Mouse (Mus musculus) cerebellum, adult 18-20 months (tissue): ENCODE measurements around the gene 4931428F04Rik.
"Not testable (repeated sequence)": the region's sequence is repeated elsewhere in the genome, so short reads cannot be mapped to it uniquely, and the experiment has no call there.

Experiments
- DNase-seq, 2 experiments: peaks; one replicate each; pipeline ENCODE4 v3.0.0; 2021

4931428F04Rik gene

DNA sequence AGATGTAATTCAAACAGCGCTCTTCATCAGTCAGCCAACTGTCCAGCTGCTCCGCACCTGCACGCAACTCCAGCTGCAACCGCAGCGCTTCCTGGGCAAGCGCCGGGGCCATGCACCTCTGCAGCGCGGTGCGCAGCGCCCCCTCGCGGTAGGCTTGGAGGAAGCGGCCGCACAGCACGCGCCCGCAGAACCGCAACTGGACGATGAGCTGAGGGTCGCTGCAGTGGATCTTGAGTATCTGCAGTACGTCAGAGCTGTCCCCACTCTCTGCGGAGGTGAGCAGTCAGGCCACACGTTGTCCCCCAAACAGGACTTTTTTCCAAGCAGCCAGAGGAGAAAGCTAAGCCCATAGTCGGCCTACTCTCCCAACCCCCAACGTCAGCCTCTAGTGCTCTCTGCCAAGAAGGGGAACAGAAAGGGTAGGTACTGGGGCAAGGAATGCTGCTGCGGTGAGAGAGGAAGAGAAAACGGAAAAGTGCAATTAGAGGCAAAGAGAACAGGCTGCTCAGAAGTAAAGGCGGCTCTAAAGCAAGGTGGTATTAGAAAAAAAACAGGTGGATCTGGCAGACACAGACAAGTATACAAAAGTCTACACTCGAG lies 29.8 kb downstream of the 4931428F04Rik start:
- peak; percentile 61 to 84 for DNase-seq

DNA sequence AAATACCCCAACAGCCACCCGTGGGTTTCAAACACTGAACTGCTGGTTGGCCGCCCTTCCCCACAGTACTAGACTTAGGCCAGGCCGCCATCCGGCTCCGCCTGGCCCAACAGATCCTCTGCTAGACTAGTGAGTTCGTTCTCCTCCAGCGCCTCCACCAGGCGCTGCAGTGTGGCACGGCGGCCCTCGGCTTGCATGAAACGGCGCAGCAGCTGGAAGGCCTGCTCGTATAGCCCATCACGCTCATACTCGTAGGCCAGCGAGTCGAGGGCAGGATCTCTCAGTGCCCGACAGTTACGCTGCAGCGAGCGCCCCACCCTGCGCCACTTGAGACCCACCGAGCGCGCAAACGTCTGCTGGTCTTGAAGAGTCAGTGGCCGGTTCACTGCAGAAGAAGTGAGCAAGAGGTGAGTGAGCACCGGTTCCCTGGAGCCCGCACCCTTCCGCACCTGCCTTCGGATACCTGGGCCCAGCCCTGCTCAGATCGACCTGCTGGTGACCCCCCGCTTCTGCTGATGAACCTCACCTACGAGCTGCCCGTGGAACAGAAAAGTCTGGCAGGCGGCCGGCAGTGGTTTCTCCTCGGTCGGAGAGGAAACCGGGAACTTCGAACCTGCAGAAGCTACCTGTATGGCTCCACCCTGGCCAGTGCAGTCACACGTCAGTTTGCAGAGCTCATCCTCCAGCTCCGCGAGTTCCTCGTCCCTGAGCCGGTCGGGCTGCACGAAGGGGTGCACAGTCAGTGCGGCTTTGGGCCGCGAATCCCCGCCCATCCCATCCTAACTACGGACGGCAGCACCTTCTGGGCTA lies 30.5 kb downstream of the 4931428F04Rik start:
- peak in 1 of 2 experiments; percentile 32 for DNase-seq

DNA sequence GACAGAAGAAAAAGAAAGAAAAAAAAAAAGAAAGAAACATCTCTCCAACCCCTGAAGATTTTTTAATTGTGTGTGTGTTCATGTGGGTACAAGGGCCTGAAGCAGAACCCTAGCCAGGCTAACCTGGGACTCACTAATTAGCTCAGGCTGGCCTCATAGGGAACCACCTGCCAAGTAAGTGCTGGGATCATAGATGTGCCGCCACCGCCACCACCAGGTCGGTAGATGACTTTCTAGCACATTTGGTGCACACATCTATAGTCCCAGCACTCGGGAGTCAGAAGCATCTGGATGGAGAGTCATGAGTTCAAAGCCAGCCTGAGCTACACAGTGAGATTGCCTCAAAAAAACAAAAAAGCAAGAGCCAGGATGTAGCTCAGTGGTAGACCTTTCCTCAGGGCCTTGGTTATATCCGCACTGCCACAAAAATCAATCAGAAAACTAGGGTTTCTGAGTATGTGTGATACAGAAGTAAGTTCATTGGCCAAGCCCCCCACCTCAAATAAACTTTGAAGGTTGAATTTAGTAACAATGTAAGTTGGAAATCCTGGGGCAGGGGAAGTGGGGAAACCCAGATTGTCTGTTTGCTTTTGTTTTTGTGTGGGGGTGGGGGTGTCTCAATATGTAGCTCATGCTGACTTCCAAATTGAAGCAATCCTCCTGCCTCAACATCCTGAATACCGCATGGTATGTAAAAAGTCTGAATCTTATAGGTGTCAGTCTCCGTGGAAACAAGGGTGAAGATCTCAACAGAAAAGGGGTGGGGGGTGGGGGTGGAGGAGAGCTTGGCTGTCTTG lies 32.1 kb downstream of the 4931428F04Rik start:
- DNase-seq = no peak

DNA sequence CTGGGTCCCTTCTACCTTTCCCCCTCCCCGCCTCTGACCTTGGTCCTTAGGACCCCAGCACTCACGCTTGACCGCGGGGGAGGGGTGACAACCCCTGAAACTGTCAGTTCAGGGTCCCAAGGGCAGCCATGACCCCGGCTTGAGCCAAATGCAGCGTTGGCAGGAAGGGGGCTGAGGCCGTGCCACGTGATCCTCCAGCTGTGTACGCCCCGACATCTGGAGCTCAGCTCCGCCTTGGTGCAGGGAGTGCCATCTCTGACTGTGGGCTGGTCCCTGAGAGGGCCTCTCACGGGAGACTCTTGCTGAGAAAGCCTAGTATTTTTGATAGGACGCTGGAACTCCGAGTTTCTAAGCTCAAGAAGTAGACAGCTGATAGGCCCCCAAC lies 34.7 kb downstream of the 4931428F04Rik start, which contains the start of gene B3gnt9:
TSS of gene B3gnt9 (minus strand) at position 188 of the 385 bp plus-strand sequence.
- peak in 1 of 2 experiments; percentile 21 for DNase-seq

DNA sequence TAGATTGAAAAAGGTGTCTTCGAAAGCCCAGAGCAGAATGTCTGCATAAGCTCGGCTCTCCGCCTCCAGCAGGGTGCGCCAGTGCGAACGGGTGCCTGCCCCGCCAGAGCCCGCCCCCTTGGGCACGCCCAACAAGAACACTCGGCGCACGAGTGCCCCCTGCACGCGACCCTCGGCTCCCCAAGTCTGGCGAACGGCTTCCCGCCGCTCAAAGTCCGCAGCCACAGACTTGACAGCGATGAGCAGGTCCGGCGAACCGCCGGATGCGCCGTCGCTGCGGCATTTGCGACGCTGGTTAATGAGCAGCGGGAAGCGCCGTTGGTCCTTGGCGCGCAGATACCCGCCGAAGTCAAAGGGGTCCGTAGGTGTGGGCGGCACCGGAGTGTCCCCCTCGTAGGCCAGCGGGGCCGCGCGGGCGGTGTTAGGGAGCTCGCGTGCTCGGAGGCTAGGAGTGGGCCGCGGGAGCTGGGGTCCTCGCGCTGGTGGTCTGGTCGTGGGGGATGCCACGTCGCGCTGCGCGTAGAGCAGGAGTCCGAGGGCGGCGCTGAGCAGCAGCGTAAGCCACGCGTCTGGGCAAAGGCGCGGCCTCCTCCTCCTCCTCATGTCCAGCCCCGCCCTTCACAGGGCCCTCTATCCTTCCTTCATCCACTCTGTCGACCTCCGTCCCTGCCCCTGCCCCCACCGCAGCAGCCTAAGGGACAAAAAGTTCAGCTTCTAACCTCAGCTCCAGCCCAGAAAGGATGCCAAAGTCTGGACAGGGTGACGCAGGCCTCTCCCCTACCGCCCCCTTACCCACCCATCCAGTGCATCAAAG lies 35.3 kb downstream of the 4931428F04Rik start:
- peak; percentile 86 to 87 for DNase-seq

DNA sequence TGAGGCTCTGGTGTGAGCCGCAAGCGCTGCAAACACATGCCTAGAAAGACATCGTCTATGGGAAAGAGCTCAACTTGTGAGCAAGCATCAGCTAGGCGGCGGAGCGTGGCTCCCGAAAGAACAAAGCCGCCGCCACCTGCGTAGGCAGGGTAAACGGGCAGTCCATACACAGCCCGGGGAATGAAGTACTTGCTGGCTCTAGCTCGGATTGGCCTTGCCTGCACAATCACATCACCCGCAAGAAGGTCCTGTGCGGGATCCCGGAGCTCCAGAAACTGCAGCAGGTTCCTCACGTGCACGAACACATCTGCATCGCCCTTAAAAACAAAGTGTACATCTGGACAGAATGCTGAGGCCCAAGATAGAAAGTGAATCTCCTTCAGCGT lies 35.9 kb downstream of the 4931428F04Rik start:
- no peak for DNase-seq

DNA sequence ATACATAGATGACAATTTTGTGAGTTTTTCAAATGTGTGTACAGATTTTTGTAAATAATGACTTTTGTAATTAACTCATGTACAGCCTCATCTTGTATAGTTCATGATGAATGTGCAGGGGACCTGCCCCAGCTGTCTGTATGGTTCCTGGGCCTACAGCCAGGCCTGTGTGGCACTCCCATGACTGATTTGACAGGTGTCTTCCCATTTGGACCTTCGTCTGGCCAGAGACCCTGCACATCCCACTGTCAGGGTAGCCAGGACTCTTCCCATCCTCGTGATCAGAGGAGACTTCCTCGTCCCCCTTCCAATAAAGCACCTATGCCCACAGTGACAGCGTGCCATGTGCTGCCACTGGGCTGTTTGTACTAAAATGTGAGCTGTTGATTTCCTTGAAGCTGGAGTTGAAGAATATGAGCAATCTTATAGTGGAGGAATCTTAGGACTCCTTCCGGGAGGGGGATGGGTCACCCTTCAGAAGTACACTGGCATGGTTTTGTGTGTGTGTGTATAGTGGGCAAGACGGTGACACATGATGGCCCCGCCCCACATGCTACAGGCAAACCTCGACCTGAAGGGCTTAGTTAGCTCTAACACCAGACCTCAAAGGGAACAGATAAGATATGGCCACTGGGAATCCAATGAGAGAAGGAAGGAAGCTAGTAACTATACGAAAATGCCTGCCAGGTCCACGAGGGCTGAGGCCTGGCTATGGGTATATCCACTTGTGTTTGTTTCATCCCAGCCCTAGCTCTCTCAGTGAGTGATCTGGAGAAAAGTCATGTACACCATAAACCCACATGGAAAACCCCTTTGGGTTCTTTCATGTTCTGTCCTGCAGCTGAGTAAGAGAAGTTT lies 36.8 kb downstream of the 4931428F04Rik start:
- DNase-seq = no peak

DNA sequence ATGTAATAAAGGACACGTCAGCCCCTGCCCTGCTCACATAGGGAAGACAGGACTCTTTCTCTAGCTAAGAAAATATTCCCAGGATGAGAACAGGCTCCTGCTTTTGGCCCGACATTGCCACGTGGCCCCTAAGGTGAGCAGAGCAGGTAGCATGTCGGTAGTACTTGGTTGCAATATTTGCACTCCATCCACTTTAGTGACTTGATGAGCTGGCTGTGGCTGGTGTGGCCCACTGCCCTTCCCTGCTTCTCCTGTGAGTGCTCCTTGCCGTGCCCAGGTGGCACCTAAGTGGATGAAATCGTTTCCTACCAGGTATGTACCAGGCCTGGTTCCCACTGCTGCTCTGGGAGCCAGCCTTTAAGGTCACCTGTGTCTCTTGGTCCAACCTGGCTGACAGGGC lies 37.7 kb downstream of the 4931428F04Rik start:
- no peak for DNase-seq

DNA sequence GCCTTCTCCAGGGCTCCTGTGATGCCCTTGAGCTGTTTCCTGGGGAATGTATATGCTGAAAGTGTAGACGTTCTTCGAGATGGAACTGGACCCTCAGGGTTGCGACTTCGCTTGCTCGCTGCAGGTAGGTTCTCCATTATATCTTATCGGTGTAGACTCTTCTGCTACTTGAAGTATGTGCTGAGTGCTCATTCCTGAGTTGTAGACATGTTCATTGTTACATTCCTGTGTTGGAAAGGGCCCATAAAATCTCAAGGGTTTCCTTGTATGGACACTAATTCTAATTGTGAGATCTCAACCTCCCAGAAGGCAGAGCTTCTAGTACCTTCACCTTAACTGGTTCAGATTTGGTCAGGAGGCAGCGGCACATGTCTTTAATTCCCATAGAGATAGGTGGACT lies 48.6 kb downstream of the 4931428F04Rik start:
- DNase-seq = no peak

DNA sequence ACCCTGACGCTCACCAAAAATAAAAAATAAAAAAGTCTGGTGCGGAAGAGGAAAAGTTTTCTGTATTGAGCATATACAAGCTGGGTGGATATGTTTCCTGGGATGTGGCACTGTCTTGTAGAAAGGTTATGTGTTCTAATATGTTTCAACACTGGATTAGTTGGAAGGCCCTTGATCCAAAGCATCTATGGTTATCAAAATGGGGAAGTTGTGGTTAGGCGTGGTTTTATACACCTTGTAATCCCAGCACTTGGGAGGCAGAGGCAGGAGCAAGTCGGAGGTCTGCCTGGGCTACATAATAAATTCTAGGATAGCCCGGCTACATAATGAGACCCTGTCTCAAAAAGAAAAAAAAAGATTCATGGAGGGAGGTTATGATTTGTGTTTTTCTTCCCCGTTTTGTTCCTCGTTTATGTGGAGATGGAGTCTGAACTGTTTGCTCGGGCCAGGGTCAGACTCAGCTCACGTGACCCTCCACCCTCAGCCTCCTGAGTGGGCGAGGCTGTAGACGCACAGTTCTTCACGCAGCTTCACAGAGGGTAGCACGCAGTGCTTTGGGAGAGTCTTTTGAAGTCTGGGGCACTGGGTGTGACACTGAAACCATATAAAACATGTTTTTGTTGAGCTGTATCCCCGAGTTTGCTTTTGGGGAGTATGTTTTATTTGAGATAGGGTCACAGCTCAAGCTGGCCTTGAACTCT lies 52.1 kb downstream of the 4931428F04Rik start:
- DNase-seq = no peak

DNA sequence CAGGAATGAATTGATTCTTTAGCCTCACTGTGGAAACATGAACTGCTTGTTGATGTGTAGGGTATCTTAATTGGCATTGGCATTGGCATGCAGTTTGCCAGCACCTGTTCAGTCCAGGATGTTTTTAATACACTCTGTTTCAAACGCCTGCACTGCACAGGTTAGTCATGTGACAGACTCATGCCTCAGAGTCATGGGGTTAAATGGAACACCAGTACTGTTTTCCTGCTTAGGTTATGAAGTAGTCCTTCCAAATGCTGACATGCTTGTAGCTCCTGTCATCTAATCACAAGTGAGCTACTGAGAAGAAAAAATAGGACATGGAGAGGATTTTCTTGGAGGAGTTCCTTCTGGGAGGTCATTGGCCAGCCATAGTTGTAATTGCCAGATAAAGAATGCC lies 54.5 kb downstream of the 4931428F04Rik start:
- DNase-seq = no peak

DNA sequence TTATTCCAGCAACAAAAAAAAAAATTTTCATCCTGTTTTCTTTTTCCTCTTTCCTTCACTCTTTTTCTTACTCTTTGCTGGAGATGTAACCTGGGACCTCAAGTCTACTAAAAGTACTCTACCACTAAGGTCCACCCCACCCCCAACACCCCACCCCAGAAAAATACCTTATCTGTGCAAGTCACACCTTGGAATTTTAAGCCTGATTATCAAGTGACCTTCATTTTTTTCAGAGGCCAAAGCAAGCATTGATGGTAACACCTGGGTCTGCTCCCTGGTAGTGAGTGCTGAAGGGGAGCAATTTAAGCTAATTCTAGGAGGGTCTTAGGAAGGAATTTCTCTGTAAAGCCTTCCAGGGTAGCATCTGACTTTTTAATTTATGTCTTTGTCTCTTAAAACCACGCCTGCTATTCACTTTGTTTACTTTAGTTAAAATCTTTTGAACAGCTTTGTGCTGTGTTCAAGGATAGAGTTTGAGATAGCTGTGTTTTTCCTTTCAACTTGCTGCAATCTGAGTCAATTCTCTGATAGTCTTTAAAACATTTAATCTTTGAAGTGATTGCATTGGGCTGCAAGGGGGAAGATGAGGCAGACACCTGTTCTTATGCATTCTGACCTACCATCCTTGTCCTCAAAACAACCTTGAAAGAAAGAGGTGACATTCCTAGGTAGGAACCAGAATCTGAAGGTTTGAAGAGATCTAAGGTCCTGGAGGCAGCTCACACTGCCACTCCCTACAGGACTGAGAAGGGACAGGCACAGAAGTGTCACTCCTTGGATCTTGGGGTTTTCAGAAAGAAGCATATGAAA lies 56.3 kb downstream of the 4931428F04Rik start:
- DNase-seq = no peak

DNA sequence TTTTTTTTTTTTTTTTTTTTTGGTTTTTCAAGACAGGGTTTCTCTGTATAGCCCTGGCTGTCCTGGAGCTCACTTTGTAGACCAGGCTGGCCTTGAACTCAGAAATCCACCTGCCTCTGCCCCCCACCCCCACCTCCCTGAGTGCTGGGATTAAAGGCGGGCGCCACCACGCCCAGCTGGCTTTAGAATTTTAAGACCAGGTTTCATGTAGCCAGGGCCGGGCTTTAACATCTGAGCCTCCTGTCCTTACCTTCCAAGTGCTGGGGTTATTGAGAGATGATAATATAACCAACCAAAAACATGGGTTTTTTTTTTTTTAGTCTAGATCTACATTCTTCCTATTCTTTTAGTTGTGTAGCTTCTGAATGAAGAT lies 57.4 kb downstream of the 4931428F04Rik start:
- DNase-seq = not testable (repeated sequence)

DNA sequence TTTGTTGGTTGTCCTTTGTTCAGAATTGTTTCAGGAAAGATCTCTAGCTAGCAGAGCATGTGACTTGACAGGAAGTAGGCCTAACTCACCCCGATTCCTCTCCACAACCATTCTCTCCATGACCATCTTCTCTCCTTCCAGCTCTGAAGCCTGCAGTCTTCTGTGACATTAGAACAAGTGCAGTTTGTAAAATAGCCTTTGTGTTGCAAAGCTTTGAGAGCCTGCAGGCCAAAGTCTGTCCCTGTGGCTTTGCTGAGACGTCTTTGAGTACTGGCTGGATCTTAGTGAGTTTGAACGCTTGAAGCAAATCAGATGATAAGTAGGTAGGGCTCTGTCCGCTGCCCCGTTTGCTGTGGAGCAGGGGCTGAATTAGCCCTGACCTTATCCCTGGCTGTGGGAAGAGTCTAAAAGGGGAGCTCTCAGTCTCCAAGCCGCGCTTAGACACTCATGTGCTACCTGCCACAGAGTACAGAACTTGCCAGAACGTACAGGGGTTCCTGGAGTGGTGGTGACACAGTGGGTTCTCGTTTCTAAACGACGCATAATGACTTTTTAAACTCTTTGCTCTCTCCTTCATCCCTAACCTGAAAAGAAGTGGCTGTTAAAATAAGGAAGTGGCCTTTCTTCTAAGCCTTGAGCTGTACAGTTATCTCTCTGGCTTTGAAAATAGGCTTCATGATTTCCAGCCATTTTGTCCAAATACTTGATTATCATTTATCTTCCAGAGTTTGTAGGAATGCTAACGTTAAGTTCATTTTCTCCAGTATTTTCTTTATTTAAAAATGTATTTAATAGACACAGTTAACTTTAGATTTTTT lies 58.0 kb downstream of the 4931428F04Rik start:
- DNase-seq = no peak
